ENCODE assay signal across 16 mouse cellular contexts in genomic region chr3:135498891-135499290, GRCm38 (mm10). TPM values are rescaled to one million over a fixed set of nuclear protein-coding genes. Genes with fewer than 3 reads are reported as not detected.
A peak's percentile ranks its signal among the peaks of the same experiment; 100 is the strongest.
DNase-seq lines count a peak whose midpoint lies in the region; ATAC-seq lines count a peak whose summit lies in the region.
"Had no signal": no experiment of that assay in that cellular context is flagged by ENCODE, and none has a peak within 500 bp of the region (broad histone marks: within the 10 kb centered on the region; RNA-seq: fewer than 3 reads in every experiment).

No protein-coding gene starts in this region.

- 0 out of 2 replicates have a peak, but pooled peaks cover 4% of the 10 kb centered on the region for H3K4me1 ChIP-seq in intestine, embryonic 16.5 days (ENCODE audit: control insufficient read depth, insufficient read depth, low read length)
- peaks cover 13% of the 10 kb centered on the region for H3K4me1 ChIP-seq in heart, embryonic 11.5 days (ENCODE audit: control insufficient read depth, insufficient read depth, low read length)
- H3K4me1 ChIP-seq: embryonic facial prominence, embryonic 12.5 days; limb, embryonic 12.5 days; midbrain, embryonic 13.5 days; neural tube, embryonic 12.5 days; stomach, embryonic 15.5 days had no signal

- peak; percentile 40 for DNase-seq in adrenal gland, postnatal 14 days
- no peak for DNase-seq in adrenal gland, adult 18-20 months (ENCODE audit: low spot score in 2 of 2)
- DNase-seq in MEL-GATA-1-ER (ENCODE audit: extremely low read depth, low read depth): peak; percentile 43
- no peak for DNase-seq in retina, postnatal 1 day
- DNase-seq in heart, adult 9 months (ENCODE audit: low spot score in 2 of 2): no peak
- DNase-seq: cerebellum, postnatal 36 days; kidney, postnatal 10 days had no signal

- H3K27me3 ChIP-seq in intestine, embryonic 16.5 days (replicated peaks; ENCODE audit: control insufficient read depth, insufficient read depth, low read length): no peaks in the 10 kb centered on the region
- no peaks in the 10 kb centered on the region for H3K27me3 ChIP-seq in heart, embryonic 11.5 days (ENCODE audit: control insufficient read depth, insufficient read depth, low read length)
- H3K27me3 ChIP-seq: embryonic facial prominence, embryonic 12.5 days; limb, embryonic 12.5 days; midbrain, embryonic 13.5 days; neural tube, embryonic 12.5 days; stomach, embryonic 15.5 days had no signal

- no peaks in the 10 kb centered on the region for H3K36me3 ChIP-seq in intestine, embryonic 16.5 days (ENCODE audit: control insufficient read depth, insufficient read depth, low read length)
- peaks cover 4% of the 10 kb centered on the region; the same call in 1 of the 2 replicates for H3K36me3 ChIP-seq in heart, embryonic 11.5 days (ENCODE audit: control insufficient read depth, insufficient read depth, low read length)
- H3K36me3 ChIP-seq: embryonic facial prominence, embryonic 12.5 days; limb, embryonic 12.5 days; midbrain, embryonic 13.5 days; neural tube, embryonic 12.5 days; stomach, embryonic 15.5 days had no signal

- H3K9ac ChIP-seq in intestine, embryonic 16.5 days (ENCODE audit: low read depth, low read length): no peak overlapping the region
- H3K9ac ChIP-seq in heart, embryonic 11.5 days (ENCODE audit: low read depth, low read length): no peak overlapping the region
- H3K9ac ChIP-seq: embryonic facial prominence, embryonic 12.5 days; limb, embryonic 12.5 days; midbrain, embryonic 13.5 days; neural tube, embryonic 12.5 days; stomach, embryonic 15.5 days had no signal

- no peak overlapping the region for H3K27ac ChIP-seq in intestine, embryonic 16.5 days (ENCODE audit: low read length)
- no peak overlapping the region for H3K27ac ChIP-seq in heart, embryonic 11.5 days (ENCODE audit: low read depth, low read length)
- H3K27ac ChIP-seq: embryonic facial prominence, embryonic 12.5 days; limb, embryonic 12.5 days; midbrain, embryonic 13.5 days; neural tube, embryonic 12.5 days; stomach, embryonic 15.5 days had no signal

- H3K4me2 ChIP-seq in intestine, embryonic 16.5 days (ENCODE audit: low read depth, low read length): no peak overlapping the region
- H3K4me2 ChIP-seq in heart, embryonic 11.5 days: no peak overlapping the region
- H3K4me2 ChIP-seq: embryonic facial prominence, embryonic 12.5 days; limb, embryonic 12.5 days; midbrain, embryonic 13.5 days; neural tube, embryonic 12.5 days; stomach, embryonic 15.5 days had no signal

- no peaks in the 10 kb centered on the region for H3K9me3 ChIP-seq in intestine, embryonic 16.5 days (ENCODE audit: control insufficient read depth, low read length)
- H3K9me3 ChIP-seq in heart, embryonic 11.5 days (replicated peaks; ENCODE audit: control insufficient read depth, low read length): peaks cover 5% of the 10 kb centered on the region; the same call in 1 of the 2 replicates
- H3K9me3 ChIP-seq: embryonic facial prominence, embryonic 12.5 days; midbrain, embryonic 13.5 days; neural tube, embryonic 12.5 days; stomach, embryonic 15.5 days had no signal

- WGBS in intestine, embryonic 16.5 days: 65% methylated on average over 5 of the region's 5 CpGs
- WGBS in heart, embryonic 11.5 days (ENCODE audit: insufficient replicate concordance): 39% methylated on average over 5 of the region's 5 CpGs

- H3K4me3 ChIP-seq in intestine, embryonic 16.5 days (ENCODE audit: low read length): no peak overlapping the region
- H3K4me3 ChIP-seq in heart, embryonic 11.5 days (ENCODE audit: low read depth, low read length): no peak overlapping the region
- H3K4me3 ChIP-seq: embryonic facial prominence, embryonic 12.5 days; limb, embryonic 12.5 days; midbrain, embryonic 13.5 days; neural tube, embryonic 12.5 days; stomach, embryonic 15.5 days had no signal

- ATAC-seq in intestine, embryonic 16.5 days: peak; percentile 90
- ATAC-seq in megakaryocyte-erythroid progenitor cell, adult 5-6 weeks (replicated peaks; ENCODE audit: low FRiP score, low TSS enrichment, poor library complexity, severe bottlenecking): peak; percentile 97
- ATAC-seq in heart, embryonic 11.5 days (replicated peaks; ENCODE audit: insufficient number of reproducible peaks, low FRiP score, low TSS enrichment): no peak
- ATAC-seq: lung, postnatal 0 days; midbrain, embryonic 13.5 days had no signal

RNA-seq across cellular contexts. Expression of gene Manba, which starts 13.5 kb away (rescaled TPM):
- total RNA-seq in adrenal gland, postnatal 14 days (2021): 11.9 and 16.2 TPM in 2 replicates
- 10 to 100 TPM; 10.9 to 11.7 TPM for total RNA-seq in adrenal gland, adult 18-20 months (2021)
- 20.1 and 21.3 TPM in 2 replicates for polyA plus RNA-seq in intestine, embryonic 16.5 days (2015; fragmentation: Nextera tagmentation; extraction: Ambion mirVana)
- 7.0 and 10.7 TPM in 2 replicates for total RNA-seq in megakaryocyte-erythroid progenitor cell, adult 5-6 weeks (2014; fragmentation: Nextera tagmentation)
- 16.4 and 22.3 TPM in 2 replicates for total RNA-seq in megakaryocyte-erythroid progenitor cell, adult 5-6 weeks (2017)
- 29.7 and 32.8 TPM in 2 replicates for polyA plus RNA-seq in heart, embryonic 11.5 days (2014; fragmentation: Nextera tagmentation; extraction: Ambion mirVana)

Comparison
In these comparisons a context has a peak if more than half of its experiments do, and no peak if none do; other contexts are left out.
1. DNase-seq: peak in adrenal gland, postnatal 14 days (single experiment) and MEL-GATA-1-ER (single experiment); none in adrenal gland, adult 18-20 months (0 of 2), retina, postnatal 1 day (single experiment) and heart, adult 9 months (0 of 2).